Comparison of ENCODE assay signal across 23 mouse cellular contexts in the genomic region with DNA sequence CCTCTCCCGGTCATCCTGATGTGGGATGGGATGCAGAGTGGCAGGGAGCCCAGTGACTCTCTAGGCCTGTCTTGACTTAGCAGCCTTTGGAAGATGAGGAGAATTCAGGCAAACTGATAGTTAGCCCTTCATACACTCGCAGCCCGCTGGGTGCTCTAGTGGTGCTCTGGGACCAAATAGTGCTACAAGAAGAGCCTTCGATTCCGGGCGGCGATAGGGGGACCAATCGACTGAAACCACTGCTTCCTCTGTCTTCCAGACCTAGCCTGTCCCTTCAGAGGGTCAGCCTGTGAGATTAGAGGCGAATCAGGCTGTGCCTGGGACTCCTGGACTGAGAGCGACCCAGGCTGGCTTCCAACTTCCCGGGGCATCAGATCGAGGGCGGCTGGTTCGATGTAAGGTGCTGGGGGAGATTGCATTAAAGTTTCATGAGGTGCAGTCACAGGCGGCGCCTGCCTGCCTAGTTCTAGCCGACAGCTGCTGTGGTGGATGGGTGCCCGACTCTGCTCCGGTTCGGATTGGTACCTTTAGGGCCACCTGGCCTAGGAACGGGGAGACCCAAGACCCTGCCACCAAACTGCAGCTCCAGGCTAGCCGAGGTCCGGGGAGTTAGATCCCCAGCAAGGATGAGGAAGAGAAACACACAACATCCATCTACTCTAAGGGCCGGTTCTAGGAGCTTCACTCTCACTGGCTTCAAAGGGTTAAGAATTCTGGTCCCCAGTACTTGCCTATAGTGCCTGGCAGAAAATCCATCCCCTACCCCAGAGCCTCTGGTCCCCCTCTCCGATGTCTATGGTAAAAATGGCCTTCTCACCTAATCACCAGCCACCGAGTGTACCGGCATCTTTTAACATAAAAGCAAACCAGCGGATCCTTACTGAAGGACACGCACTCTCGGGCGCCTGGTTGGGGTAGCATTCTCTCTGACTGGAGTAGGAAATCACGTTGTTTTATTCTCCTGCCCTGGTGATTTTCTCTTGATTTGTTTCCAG. TPM values are rescaled to one million over a fixed set of nuclear protein-coding genes. Genes with fewer than 3 reads are reported as not detected.
DNase-seq lines count a peak whose midpoint lies in the region; ATAC-seq lines count a peak whose summit lies in the region.
"Had no signal": no experiment of that assay in that cellular context is flagged by ENCODE, and none has a peak within 500 bp of the region (broad histone marks: within the 10 kb centered on the region; RNA-seq: fewer than 3 reads in every experiment).

No protein-coding gene starts in this region.

- H3K36me3 ChIP-seq in midbrain, embryonic 10.5 days, result no peaks in the 10 kb centered on the region
- no peaks in the 10 kb centered on the region for H3K36me3 ChIP-seq in midbrain, embryonic 16.5 days (ENCODE audit: control insufficient read depth, insufficient read depth, low read length)
- H3K36me3 ChIP-seq in embryonic facial prominence, embryonic 14.5 days (ENCODE audit: control insufficient read depth, insufficient read depth, low read length), result no peaks in the 10 kb centered on the region
- no peaks in the 10 kb centered on the region for H3K36me3 ChIP-seq in neural tube, embryonic 11.5 days (ENCODE audit: control insufficient read depth, insufficient read depth, low read length)
- H3K36me3 ChIP-seq: heart, embryonic 15.5 days; hindbrain, embryonic 13.5 days; liver, embryonic 15.5 days; midbrain, embryonic 12.5 days; neural tube, embryonic 12.5 days had no signal

- peaks cover 35% of the 10 kb centered on the region for H3K4me1 ChIP-seq in midbrain, embryonic 10.5 days
- no peaks in the 10 kb centered on the region; the same call in 1 of the 2 replicates for H3K4me1 ChIP-seq in midbrain, embryonic 16.5 days (ENCODE audit: control insufficient read depth, insufficient read depth, low read length)
- H3K4me1 ChIP-seq in embryonic facial prominence, embryonic 14.5 days (ENCODE audit: control insufficient read depth, insufficient read depth, low read length), result peaks cover 11% of the 10 kb centered on the region; the same call in 1 of the 2 replicates
- no peaks in the 10 kb centered on the region for H3K4me1 ChIP-seq in neural tube, embryonic 11.5 days (ENCODE audit: control insufficient read depth, insufficient read depth, low read length)
- H3K4me1 ChIP-seq: liver, embryonic 15.5 days had no signal

- H3K27ac ChIP-seq in midbrain, embryonic 10.5 days (replicated peaks), result no peak overlapping the region
- H3K27ac ChIP-seq in midbrain, embryonic 16.5 days (ENCODE audit: low read length), result no peak overlapping the region
- H3K27ac ChIP-seq in embryonic facial prominence, embryonic 14.5 days (replicated peaks; ENCODE audit: low read depth, low read length), result peak overlapping the region; percentile 61
- no peak overlapping the region for H3K27ac ChIP-seq in neural tube, embryonic 11.5 days (ENCODE audit: low read depth, low read length)
- H3K27ac ChIP-seq: heart, embryonic 15.5 days; hindbrain, embryonic 13.5 days; liver, embryonic 15.5 days; midbrain, embryonic 12.5 days; neural tube, embryonic 12.5 days had no signal

- H3K4me3 ChIP-seq in midbrain, embryonic 10.5 days, result no peak overlapping the region
- no peak overlapping the region for H3K4me3 ChIP-seq in midbrain, embryonic 16.5 days (ENCODE audit: low read depth, low read length)
- H3K4me3 ChIP-seq in embryonic facial prominence, embryonic 14.5 days (ENCODE audit: low read depth, low read length), result peak overlapping the region; percentile 42
- no peak overlapping the region for H3K4me3 ChIP-seq in neural tube, embryonic 11.5 days (ENCODE audit: low read depth, low read length)
- H3K4me3 ChIP-seq: heart, embryonic 15.5 days; liver, embryonic 15.5 days; neural tube, embryonic 12.5 days had no signal

- peaks cover 100% of the 10 kb centered on the region for H3K27me3 ChIP-seq in midbrain, embryonic 10.5 days (ENCODE audit: low read depth, poor library complexity, severe bottlenecking)
- H3K27me3 ChIP-seq in midbrain, embryonic 16.5 days (ENCODE audit: control insufficient read depth, insufficient read depth, low read depth, low read length), result peaks cover 79% of the 10 kb centered on the region
- H3K27me3 ChIP-seq in embryonic facial prominence, embryonic 14.5 days (replicated peaks; ENCODE audit: control insufficient read depth, insufficient read depth, low read length), result peaks cover 91% of the 10 kb centered on the region
- H3K27me3 ChIP-seq in neural tube, embryonic 11.5 days (ENCODE audit: control insufficient read depth, insufficient read depth, low read length), result peaks cover 94% of the 10 kb centered on the region

- ATAC-seq in midbrain, embryonic 16.5 days, result no peak
- no peak for ATAC-seq in embryonic facial prominence, embryonic 14.5 days (ENCODE audit: low read depth)
- ATAC-seq in neural tube, embryonic 11.5 days (ENCODE audit: insufficient read depth, low FRiP score, low TSS enrichment), result no peak
- ATAC-seq: activated CD4-positive, CD25-positive, alpha-beta regulatory T cell, adult 4 months had no signal

- peak; percentile 57 for DNase-seq in midbrain, embryonic 10.5 days (ENCODE audit: low spot score)
- DNase-seq in ZHBTc4 (ENCODE audit: low read depth, low spot score), result peak; percentile 43
- no peak for DNase-seq in embryonic facial prominence, embryonic 14.5 days (ENCODE audit: low spot score)
- peak; percentile 53 for DNase-seq in neural tube, embryonic 11.5 days (ENCODE audit: low spot score)
- no peak for DNase-seq in spleen, adult 18-20 months
- no peak for DNase-seq in heart, postnatal 4 days
- DNase-seq in gastrocnemius, adult 8-10 months (ENCODE audit: low spot score in 2 of 2), result no peak
- DNase-seq: cerebellum, postnatal 36 days; kidney, adult 2 months; kidney, postnatal 25 days; lung, postnatal 36 days; thymus, postnatal 4 days had no signal

- H3K4me2 ChIP-seq in midbrain, embryonic 16.5 days (ENCODE audit: low read length), result no peak overlapping the region
- H3K4me2 ChIP-seq in embryonic facial prominence, embryonic 14.5 days (ENCODE audit: low read depth, low read length), result peak overlapping the region; percentile 57
- no peak overlapping the region for H3K4me2 ChIP-seq in neural tube, embryonic 11.5 days (ENCODE audit: low read depth)
- H3K4me2 ChIP-seq: heart, embryonic 15.5 days; hindbrain, embryonic 13.5 days; liver, embryonic 15.5 days had no signal

- 2% methylated on average over 32 of the region's 32 CpGs for WGBS in midbrain, embryonic 10.5 days
- WGBS in midbrain, embryonic 16.5 days, result under 1% methylated on average over 32 of the region's 32 CpGs
- WGBS in embryonic facial prominence, embryonic 14.5 days, result 2% methylated on average over 32 of the region's 32 CpGs
- WGBS in neural tube, embryonic 11.5 days, result under 1% methylated on average over 32 of the region's 32 CpGs

- H3K9ac ChIP-seq in midbrain, embryonic 16.5 days (ENCODE audit: low read depth, low read length), result no peak overlapping the region
- peak overlapping the region; percentile 69 for H3K9ac ChIP-seq in embryonic facial prominence, embryonic 14.5 days (ENCODE audit: low read depth, low read length)
- no peak overlapping the region for H3K9ac ChIP-seq in neural tube, embryonic 11.5 days (ENCODE audit: low read length)
- H3K9ac ChIP-seq: heart, embryonic 15.5 days; hindbrain, embryonic 13.5 days; liver, embryonic 15.5 days; midbrain, embryonic 12.5 days; neural tube, embryonic 12.5 days had no signal

- H3K9me3 ChIP-seq in midbrain, embryonic 10.5 days (replicated peaks), result no peaks in the 10 kb centered on the region
- H3K9me3 ChIP-seq in midbrain, embryonic 16.5 days (replicated peaks; ENCODE audit: control insufficient read depth, low read length, poor library complexity, severe bottlenecking), result no peaks in the 10 kb centered on the region; the same call in 1 of the 2 replicates
- no peaks in the 10 kb centered on the region for H3K9me3 ChIP-seq in embryonic facial prominence, embryonic 14.5 days (ENCODE audit: control insufficient read depth, low read length)
- H3K9me3 ChIP-seq in neural tube, embryonic 11.5 days (ENCODE audit: control insufficient read depth, low read length), result no peaks in the 10 kb centered on the region
- H3K9me3 ChIP-seq: heart, embryonic 15.5 days; hindbrain, embryonic 13.5 days; liver, embryonic 15.5 days; midbrain, embryonic 12.5 days; neural tube, embryonic 12.5 days had no signal

RNA-seq across cellular contexts. Expression of a gene that starts 1.1 kb away (rescaled TPM):
- 0.42 TPM in 1 of 2 replicates, not detected in the other for polyA plus RNA-seq in midbrain, embryonic 10.5 days (2016; fragmentation: Nextera tagmentation; extraction: Ambion mirVana)
- 1.0 and 1.4 TPM in 2 replicates for polyA plus RNA-seq in midbrain, embryonic 16.5 days (2015; fragmentation: Nextera tagmentation; extraction: Ambion mirVana)
- 39.7 and 44.9 TPM in 2 replicates for polyA plus RNA-seq in embryonic facial prominence, embryonic 14.5 days (2014; fragmentation: Nextera tagmentation; extraction: Ambion mirVana)
- polyA plus RNA-seq in neural tube, embryonic 11.5 days (2014; fragmentation: Nextera tagmentation; extraction: Ambion mirVana), result 2.6 and 5.2 TPM in 2 replicates
- total RNA-seq in heart, postnatal 4 days (2021), result not detected
- under 1 TPM; 0.12 to 0.27 (median 0.21) TPM for total RNA-seq in gastrocnemius, adult 8-10 months (2022)
- total RNA-seq: granulocyte monocyte progenitor cell, adult 5-6 weeks; layer of hippocampus, postnatal 10 days; left cerebral cortex, postnatal 14 days had no signal
- polyA plus RNA-seq: activated CD4-positive, CD25-positive, alpha-beta regulatory T cell, adult 4 months had no signal

RNA-seq across cellular contexts. Expression of a gene that starts 52.7 kb away (rescaled TPM):
- not detected in 2 replicates for polyA plus RNA-seq in midbrain, embryonic 10.5 days (2016; fragmentation: Nextera tagmentation; extraction: Ambion mirVana)
- polyA plus RNA-seq in midbrain, embryonic 16.5 days (2015; fragmentation: Nextera tagmentation; extraction: Ambion mirVana), result 0.19 TPM in 1 of 2 replicates, not detected in the other
- not detected in 2 replicates for polyA plus RNA-seq in embryonic facial prominence, embryonic 14.5 days (2014; fragmentation: Nextera tagmentation; extraction: Ambion mirVana)
- not detected in 2 replicates for polyA plus RNA-seq in neural tube, embryonic 11.5 days (2014; fragmentation: Nextera tagmentation; extraction: Ambion mirVana)
- total RNA-seq in heart, postnatal 4 days (2021), result under 1 TPM in 1 of 2 experiments, not detected in 1; 0.33 TPM
- under 1 TPM in 1 of 4 experiments, not detected in 3; 0.38 TPM for total RNA-seq in gastrocnemius, adult 8-10 months (2022)
- total RNA-seq: granulocyte monocyte progenitor cell, adult 5-6 weeks had no signal
- polyA plus RNA-seq: heart, embryonic 15.5 days; hindbrain, embryonic 13.5 days; liver, embryonic 15.5 days; neural tube, embryonic 12.5 days; small intestine, adult 2 months had no signal

Comparison
In these comparisons a context has a peak if more than half of its experiments do, and no peak if none do; other contexts are left out.
1. DNase-seq: peak in midbrain, embryonic 10.5 days (single experiment), ZHBTc4 (single experiment) and neural tube, embryonic 11.5 days (single experiment); none in embryonic facial prominence, embryonic 14.5 days (single experiment), spleen, adult 18-20 months (0 of 2), heart, postnatal 4 days (single experiment) and gastrocnemius, adult 8-10 months (0 of 2).